Mouse (Mus musculus) forebrain, embryonic 15.5 days (tissue): ENCODE results near the gene Traf3ip3. TPM values are rescaled to one million over a fixed set of nuclear protein-coding genes. Genes with fewer than 3 reads are reported as not detected.
A peak's percentile ranks its signal among the peaks of the same experiment; 100 is the strongest.

ENCODE experiments used
- ATAC-seq: fragments of 200-750 bp; cut with Nextera tagmentation; replicated peaks from 2 replicates; pipeline ENCODE4 v1.8.0; 2017; ENCODE audit warnings: mild to moderate bottlenecking, moderate TSS enrichment, moderate library complexity
- H3K27ac ChIP-seq: fragments of 300-500 bp; sonication (generic); replicated peaks from 2 replicates; pipeline ENCODE4 v1.5.1; 2015; ENCODE audit warnings: mild to moderate bottlenecking, inconsistent platforms
- H3K27me3 ChIP-seq: fragments of 300-500 bp; sonication (generic); 2 replicates; pipeline ENCODE4 v1.6.1; 2015; ENCODE audit warnings: inconsistent platforms
- H3K36me3 ChIP-seq: fragments of 300-500 bp; sonication (generic); 2 replicates; pipeline ENCODE4 v1.6.1; 2015; ENCODE audit warnings: mild to moderate bottlenecking, inconsistent platforms
- H3K4me1 ChIP-seq: fragments of 300-500 bp; sonication (generic); 2 replicates; pipeline ENCODE4 v1.6.1; 2015; ENCODE audit warnings: inconsistent platforms
- H3K4me2 ChIP-seq: fragments of 300-500 bp; sonication (generic); replicated peaks from 2 replicates; pipeline ENCODE4 v1.6.1; 2015; ENCODE audit warnings: mild to moderate bottlenecking, inconsistent platforms
- H3K4me3 ChIP-seq: fragments of 300-500 bp; sonication (generic); 2 replicates; pipeline ENCODE4 v1.5.1; 2015; ENCODE audit warnings: mild to moderate bottlenecking, inconsistent platforms
- H3K9ac ChIP-seq: fragments of 300-500 bp; sonication (generic); replicated peaks from 2 replicates; pipeline ENCODE4 v1.6.1; 2015; ENCODE audit warnings: mild to moderate bottlenecking, inconsistent platforms
- H3K9me3 ChIP-seq: fragments of 300-500 bp; sonication (generic); 2 replicates; pipeline ENCODE4 v1.6.1; 2016; ENCODE audit warnings: inconsistent platforms
- WGBS: fragments of 180-500 bp; shearing (Covaris S2); methylation state at CpG from one replicate; pipeline ENCODE4 v1.1.7; 2015; ENCODE audit warnings: mixed read lengths; 5-methylcytosine and 5-hydroxymethylcytosine counted together
- polyA plus RNA-seq: library from polyadenylated mRNA; unstranded; fragments of >200 nt; fragmentation: Nextera tagmentation; extraction: Ambion mirVana; gene quantifications from 2 replicates; pipeline ENCODE4 v1.2.1, GENCODE M21; 2015

Gene Traf3ip3
- polyA plus RNA-seq, 1 experiment from 2014 or later = 1.3 TPM

DNA sequence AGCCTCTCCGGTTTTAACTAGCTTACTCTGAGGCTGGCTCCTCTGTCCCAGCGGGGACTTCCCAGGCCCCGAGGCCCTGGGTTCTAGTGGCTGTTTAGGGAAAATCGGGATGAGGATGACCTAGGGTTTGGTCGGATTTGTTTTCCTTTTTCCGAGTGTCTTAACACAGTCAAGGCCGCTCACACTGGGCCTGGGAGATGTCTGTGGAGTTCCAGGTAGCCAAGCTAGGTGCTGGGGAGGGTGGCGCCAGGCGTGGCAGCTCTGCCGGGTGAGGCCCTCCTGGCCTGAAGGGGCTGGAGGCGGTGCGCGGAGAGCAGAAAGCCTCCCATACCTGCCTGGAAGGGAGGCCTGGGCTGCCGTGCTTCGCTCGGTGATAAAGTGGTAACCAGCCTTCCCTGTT lies 47.9 kb downstream of the Traf3ip3 start:
- no peak overlapping the region for H3K4me2 ChIP-seq
- H3K9me3 ChIP-seq = no peaks in the 10 kb centered on the region
- 25% methylated on average over 16 of the region's 16 CpGs for WGBS
- no peak for ATAC-seq
- H3K9ac ChIP-seq = no peak overlapping the region
- H3K27ac ChIP-seq = no peak overlapping the region
- H3K4me3 ChIP-seq = no peak overlapping the region
- H3K27me3 ChIP-seq = peaks cover 27% of the 10 kb centered on the region
- no peaks in the 10 kb centered on the region for H3K36me3 ChIP-seq
- H3K4me1 ChIP-seq = peaks cover 13% of the 10 kb centered on the region; the same call in 1 of the 2 replicates

DNA sequence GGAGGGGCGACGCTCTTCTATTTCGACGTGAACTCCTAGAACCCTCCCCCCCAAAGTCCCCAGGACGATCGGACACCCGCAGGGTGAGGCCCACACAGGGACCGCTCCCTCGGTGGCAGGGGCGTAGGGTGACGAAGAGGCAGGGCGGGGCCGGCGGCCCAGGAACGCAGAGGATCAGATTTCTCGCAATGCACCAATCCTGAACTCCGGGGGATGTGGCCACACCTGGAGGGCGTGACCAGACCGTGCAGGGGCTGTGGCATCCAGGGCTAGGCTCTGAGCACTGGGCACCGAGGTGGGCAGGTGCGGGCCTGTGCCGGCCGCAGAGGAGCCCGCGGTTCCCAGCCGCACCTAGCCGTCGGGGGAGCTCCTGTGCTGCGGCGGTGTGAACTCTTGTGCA lies 48.6 kb downstream of the Traf3ip3 start, which contains the start of gene Irf6:
Gene Irf6 (plus strand): TSS at position 240 of the 400 bp plus-strand sequence.
- 0 out of 2 replicates have a peak within 1 kb of the TSS, but pooled peaks have one; percentile 7 for H3K4me3 ChIP-seq
- H3K27ac ChIP-seq = no peak within 1 kb of the TSS
- H3K36me3 ChIP-seq = no peaks in the 10 kb centered on the region
- under 1% methylated on average over 30 of the region's 30 CpGs for WGBS
- H3K4me1 ChIP-seq = peaks cover 13% of the 10 kb centered on the region; the same call in 1 of the 2 replicates
- peak; percentile 53; the same call in 1 of the 2 replicates for ATAC-seq
- no peaks in the 10 kb centered on the region for H3K9me3 ChIP-seq
- peak within 1 kb of the TSS; percentile 29 for H3K4me2 ChIP-seq
- no peak within 1 kb of the TSS for H3K9ac ChIP-seq
- peaks cover 27% of the 10 kb centered on the region for H3K27me3 ChIP-seq

DNA sequence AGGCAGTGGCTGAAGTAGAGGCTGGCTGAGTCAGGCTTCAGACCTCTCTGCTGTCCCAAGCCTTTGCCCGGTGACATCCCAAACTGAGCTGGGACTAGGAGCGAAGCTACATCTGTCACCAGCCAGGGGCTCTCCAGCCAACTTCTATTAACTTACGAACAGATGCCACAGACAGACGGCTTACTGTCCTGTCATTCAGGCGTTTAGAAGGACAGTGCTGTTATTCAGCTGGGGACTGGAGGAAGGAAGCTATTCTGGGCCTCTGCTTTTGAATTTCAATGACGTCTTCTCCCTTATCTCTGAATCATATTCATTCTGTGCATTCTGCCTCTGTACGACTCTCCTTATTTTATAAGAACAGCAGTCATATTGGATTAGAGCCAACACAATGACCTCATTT lies 50.4 kb downstream of the Traf3ip3 start:
- Histone ChIP-seq H3K4me3 (no peak overlapping the region), H3K36me3 (no peaks in the 10 kb centered on the region), H3K27me3 (peaks cover 27% of the 10 kb centered on the region), H3K27ac (no peak overlapping the region), H3K9me3 (no peaks in the 10 kb centered on the region), H3K9ac (no peak overlapping the region), H3K4me1 (peaks cover 13% of the 10 kb centered on the region; the same call in 1 of the 2 replicates), H3K4me2 (no peak overlapping the region)
- WGBS = 38% methylated on average over 7 of the region's 7 CpGs
- no peak for ATAC-seq

DNA sequence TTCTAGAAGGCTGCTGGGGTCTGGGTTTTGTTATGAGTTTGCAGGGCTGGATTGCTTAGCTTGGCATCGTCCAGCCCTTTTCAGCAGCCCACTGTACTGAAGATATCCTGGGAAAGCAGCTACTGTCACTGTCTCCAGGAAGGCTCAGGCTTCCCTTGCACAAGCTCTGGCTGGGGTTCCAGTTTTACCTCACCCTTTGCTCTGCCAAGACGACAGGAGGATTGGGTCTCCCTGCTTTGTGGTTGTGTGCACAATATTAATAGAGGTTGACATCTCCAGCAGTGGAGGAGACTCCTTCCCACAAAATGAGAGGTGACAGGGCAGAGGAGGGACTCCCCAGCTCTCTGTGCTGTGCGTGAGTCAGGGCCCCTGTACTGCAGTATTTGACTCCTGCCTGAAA lies 52.3 kb downstream of the Traf3ip3 start:
- Histone ChIP-seq H3K36me3 (no peaks in the 10 kb centered on the region), H3K9ac (no peak overlapping the region), H3K27ac (no peak overlapping the region), H3K4me1 (peaks cover 13% of the 10 kb centered on the region; the same call in 1 of the 2 replicates), H3K4me2 (no peak overlapping the region), H3K9me3 (no peaks in the 10 kb centered on the region), H3K27me3 (peaks cover 20% of the 10 kb centered on the region), H3K4me3 (no peak overlapping the region)
- WGBS = 72% methylated on average over 3 of the region's 3 CpGs
- no peak for ATAC-seq

DNA sequence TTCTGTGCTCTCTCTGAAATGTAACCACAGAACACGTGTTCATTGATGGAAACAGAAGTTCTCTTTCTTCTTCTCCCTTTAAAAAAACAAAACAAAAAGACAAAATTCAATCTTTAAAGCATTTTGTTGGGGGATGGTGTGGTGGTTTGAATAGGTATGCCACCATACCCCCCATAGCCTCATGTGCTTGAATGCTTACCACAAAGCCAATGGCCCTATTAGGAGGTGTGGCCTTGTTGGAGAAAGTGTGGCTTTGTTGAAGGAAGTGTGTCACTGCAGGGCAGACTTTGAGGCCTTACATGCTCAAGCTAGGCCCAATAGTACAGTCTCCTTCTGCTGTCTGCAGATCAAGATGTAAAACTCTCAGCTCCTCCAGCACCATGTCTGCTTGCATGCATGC lies 55.1 kb downstream of the Traf3ip3 start:
- 75% methylated on average over 1 of the region's 1 CpGs for WGBS
- Histone ChIP-seq H3K27me3 (no peaks in the 10 kb centered on the region), H3K36me3 (no peaks in the 10 kb centered on the region), H3K4me3 (no peak overlapping the region), H3K9ac (no peak overlapping the region), H3K9me3 (no peaks in the 10 kb centered on the region), H3K27ac (no peak overlapping the region), H3K4me2 (no peak overlapping the region), H3K4me1 (peaks cover 5% of the 10 kb centered on the region; the same call in 1 of the 2 replicates)
- no peak for ATAC-seq

DNA sequence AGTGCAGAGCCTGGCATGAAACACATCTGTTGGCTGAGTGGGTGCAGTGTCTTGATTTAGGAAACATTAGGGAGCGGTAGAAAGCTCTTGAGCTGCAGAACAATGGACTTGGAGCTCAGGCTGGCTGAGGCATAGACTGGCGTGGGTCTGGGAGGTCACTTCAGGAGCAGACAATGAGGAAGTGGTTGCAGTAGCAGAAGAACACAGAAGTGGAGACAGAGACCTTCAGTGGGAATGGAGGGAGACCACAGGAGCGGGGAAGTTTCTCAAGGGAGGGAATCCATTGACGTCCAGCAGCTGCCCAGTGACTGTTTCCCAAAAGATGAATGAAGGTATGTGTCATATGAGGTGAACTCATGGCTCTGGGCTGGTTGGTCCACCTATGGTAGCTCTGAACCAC lies 56.4 kb downstream of the Traf3ip3 start:
- 78% methylated on average over 4 of the region's 4 CpGs for WGBS
- Histone ChIP-seq H3K4me2 (no peak overlapping the region), H3K9ac (no peak overlapping the region), H3K9me3 (no peaks in the 10 kb centered on the region), H3K4me3 (no peak overlapping the region), H3K27ac (no peak overlapping the region), H3K36me3 (no peaks in the 10 kb centered on the region), H3K4me1 (no peaks in the 10 kb centered on the region), H3K27me3 (no peaks in the 10 kb centered on the region)
- no peak for ATAC-seq

DNA sequence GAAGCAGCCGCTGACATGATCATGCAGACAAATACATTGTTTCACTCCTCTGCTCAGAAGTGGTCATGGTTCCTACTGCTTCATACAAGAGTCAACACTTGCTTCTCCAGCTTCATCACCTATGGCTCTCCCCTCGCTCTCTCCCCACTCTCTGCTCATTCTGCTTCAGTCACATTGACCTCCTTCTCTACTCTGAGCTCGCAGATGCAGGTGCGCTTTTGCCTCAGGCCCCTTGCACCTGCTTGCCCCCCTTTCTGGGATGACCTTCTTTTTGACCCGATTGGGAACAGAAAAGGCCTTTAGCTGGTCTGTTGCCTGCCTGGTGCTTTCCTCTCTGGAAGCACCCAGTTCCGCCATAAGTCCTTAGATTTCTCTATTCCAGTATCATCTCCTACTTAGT lies 57.0 kb downstream of the Traf3ip3 start:
- H3K27ac ChIP-seq = no peak overlapping the region
- no peak overlapping the region for H3K4me3 ChIP-seq
- H3K9ac ChIP-seq = no peak overlapping the region
- H3K9me3 ChIP-seq = no peaks in the 10 kb centered on the region
- H3K4me1 ChIP-seq = no peaks in the 10 kb centered on the region
- H3K27me3 ChIP-seq = no peaks in the 10 kb centered on the region
- no peaks in the 10 kb centered on the region for H3K36me3 ChIP-seq
- H3K4me2 ChIP-seq = no peak overlapping the region
- no peak for ATAC-seq
- WGBS = 93% methylated on average over 6 of the region's 6 CpGs

DNA sequence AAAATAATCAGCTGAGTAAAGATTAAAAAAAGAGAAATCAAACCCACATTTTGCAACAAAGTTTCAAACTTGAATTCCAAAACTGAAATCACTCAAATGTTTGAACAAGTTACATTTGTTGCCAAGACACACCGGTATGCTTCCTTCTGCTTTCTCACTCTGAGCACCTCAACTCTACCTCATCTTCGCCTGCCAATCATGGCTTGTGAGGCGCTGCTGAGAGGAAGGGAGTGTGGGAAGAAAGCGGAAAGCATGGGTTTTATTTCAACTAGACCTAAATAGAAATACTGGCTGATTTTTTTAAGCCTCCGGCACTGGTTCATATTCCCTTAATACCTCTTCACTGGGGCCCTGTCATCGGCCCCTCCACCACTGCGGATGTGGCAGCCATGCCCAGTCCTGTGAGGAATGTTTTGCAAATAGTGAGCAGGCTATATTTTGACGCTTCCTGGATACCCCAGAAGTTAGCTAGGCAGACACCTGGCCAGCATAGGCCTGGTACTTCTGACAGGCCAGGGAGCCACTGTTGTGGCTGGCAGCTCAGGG lies 58.9 kb downstream of the Traf3ip3 start:
- WGBS = 86% methylated on average over 8 of the region's 8 CpGs
- Histone ChIP-seq H3K4me3 (no peak overlapping the region), H3K27ac (no peak overlapping the region), H3K27me3 (no peaks in the 10 kb centered on the region), H3K9me3 (no peaks in the 10 kb centered on the region), H3K4me1 (no peaks in the 10 kb centered on the region), H3K4me2 (no peak overlapping the region), H3K36me3 (no peaks in the 10 kb centered on the region), H3K9ac (no peak overlapping the region)
- no peak for ATAC-seq

DNA sequence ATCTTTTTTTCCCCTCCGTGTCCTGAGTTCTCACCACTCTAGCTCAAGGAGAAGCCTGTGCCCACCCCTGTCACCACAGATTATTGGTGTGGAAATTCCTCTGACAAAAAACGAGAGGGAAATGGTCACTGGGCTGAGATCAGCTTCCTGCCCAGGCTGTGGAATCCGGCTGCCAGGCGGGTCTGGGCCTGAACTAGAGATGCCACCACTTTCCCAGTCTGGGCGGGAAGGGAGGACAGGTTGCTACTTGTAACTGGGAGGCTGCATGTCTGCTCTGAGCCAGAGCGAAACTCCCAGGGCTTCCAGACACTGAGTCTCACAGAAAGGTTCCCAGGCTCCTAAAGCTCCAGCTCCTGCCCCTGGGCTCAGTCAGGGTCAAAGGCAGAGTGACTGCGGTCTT lies 60.4 kb downstream of the Traf3ip3 start:
- Histone ChIP-seq H3K27me3 (no peaks in the 10 kb centered on the region), H3K4me1 (no peaks in the 10 kb centered on the region), H3K4me2 (no peak overlapping the region), H3K36me3 (no peaks in the 10 kb centered on the region), H3K9ac (no peak overlapping the region), H3K9me3 (no peaks in the 10 kb centered on the region), H3K4me3 (no peak overlapping the region), H3K27ac (no peak overlapping the region)
- ATAC-seq = no peak
- 88% methylated on average over 7 of the region's 7 CpGs for WGBS

DNA sequence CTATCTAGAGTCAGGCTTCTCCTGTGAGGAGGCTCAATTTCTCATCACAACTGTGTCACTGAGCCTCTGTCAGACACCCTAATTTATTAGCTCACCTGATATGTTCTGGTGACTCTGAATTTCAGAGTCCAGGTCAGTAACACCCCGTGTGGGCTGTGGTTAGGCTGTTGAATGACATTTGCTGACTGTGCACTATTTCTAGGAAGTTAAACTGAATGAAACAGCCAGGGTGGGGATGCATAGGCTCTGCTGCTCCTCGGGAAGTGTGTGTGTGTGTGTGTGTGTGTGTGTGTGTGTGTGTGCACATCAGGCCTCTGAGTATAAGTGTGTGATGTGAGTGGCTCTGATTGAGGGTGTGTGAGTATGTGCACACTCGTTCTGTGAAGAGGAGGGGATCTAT lies 62.8 kb downstream of the Traf3ip3 start:
- H3K4me2 ChIP-seq = no peak overlapping the region
- H3K27ac ChIP-seq = no peak overlapping the region
- no peak overlapping the region for H3K4me3 ChIP-seq
- no peaks in the 10 kb centered on the region for H3K36me3 ChIP-seq
- no peak for ATAC-seq
- no peak overlapping the region for H3K9ac ChIP-seq
- no peaks in the 10 kb centered on the region for H3K4me1 ChIP-seq
- H3K27me3 ChIP-seq = no peaks in the 10 kb centered on the region
- H3K9me3 ChIP-seq = no peaks in the 10 kb centered on the region
- WGBS = 57% methylated on average over 3 of the region's 3 CpGs

DNA sequence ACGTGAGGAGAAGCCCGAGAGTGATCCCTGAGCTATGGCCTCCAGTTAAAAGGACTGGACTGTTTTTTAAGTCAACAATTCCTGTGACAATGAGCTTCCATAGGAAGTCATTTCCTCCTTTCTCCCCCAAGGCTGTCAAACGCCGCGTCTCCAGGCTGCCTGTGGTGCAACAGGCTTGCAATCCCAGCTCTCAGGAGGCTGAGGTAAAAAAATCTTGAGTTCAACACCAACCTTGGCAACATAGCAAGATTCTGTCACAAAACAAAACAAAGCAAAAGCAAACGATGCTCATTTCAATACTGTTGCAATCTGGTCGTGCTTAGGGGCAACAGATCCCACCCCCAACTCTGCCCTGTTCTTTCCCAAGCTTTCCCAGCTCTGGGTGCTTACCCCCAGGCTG lies 63.4 kb downstream of the Traf3ip3 start:
- no peaks in the 10 kb centered on the region for H3K27me3 ChIP-seq
- 48% methylated on average over 7 of the region's 7 CpGs for WGBS
- no peaks in the 10 kb centered on the region for H3K4me1 ChIP-seq
- no peak overlapping the region for H3K9ac ChIP-seq
- no peak overlapping the region for H3K4me2 ChIP-seq
- H3K27ac ChIP-seq = no peak overlapping the region
- H3K9me3 ChIP-seq = no peaks in the 10 kb centered on the region
- no peak overlapping the region for H3K4me3 ChIP-seq
- no peaks in the 10 kb centered on the region for H3K36me3 ChIP-seq
- no peak for ATAC-seq

DNA sequence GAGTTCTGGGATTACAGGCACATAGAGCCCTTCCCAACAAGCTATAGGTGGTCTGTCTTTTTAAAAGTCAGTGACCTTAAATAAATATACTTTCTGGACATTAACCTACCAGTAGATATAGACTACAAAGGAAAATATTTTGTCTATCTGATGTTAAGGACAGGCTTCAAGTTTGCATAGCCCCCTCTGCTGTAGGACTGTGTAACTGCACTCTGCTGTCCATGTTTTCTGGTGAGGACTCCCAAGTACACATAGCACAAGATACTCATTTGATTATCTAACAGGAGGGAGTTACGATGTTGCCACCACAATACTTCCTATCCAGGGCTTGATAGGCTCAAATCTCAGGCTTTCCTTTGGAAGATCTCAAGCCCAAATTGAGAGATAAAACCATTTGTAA lies 67.8 kb downstream of the Traf3ip3 start:
- H3K4me1 ChIP-seq = peaks cover 10% of the 10 kb centered on the region

DNA sequence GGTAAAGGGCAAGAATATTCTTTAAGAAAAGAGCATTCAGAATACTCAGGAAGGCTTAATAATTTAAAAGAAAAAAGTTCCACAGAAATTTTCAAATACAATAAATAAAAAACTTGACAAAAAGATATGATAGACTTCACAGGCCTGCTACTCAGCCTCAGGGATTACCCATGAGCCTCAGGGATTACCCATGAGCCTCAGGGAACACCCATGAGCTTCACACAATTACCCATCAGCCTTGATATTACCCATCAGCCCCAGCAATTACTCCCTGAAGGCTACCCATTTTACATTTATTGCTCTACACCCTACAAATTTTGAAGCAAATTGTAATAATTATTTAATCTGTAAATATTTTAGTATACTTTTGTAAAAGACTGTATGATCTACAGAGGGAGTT lies 69.1 kb downstream of the Traf3ip3 start:
- no peak for ATAC-seq
- Histone ChIP-seq H3K27ac (no peak overlapping the region), H3K4me1 (peaks cover 17% of the 10 kb centered on the region)

More for the DNA sequence above, 67.8 kb downstream of the Traf3ip3 start:
- H3K27ac ChIP-seq = no peak overlapping the region
- H3K36me3 ChIP-seq = no peaks in the 10 kb centered on the region
- no peak overlapping the region for H3K4me3 ChIP-seq
- no peak for ATAC-seq
- WGBS = 80% methylated on average over 1 of the region's 1 CpGs
- H3K4me2 ChIP-seq = no peak overlapping the region
- no peak overlapping the region for H3K9ac ChIP-seq
- H3K9me3 ChIP-seq = no peaks in the 10 kb centered on the region
- no peaks in the 10 kb centered on the region for H3K27me3 ChIP-seq

More for the DNA sequence above, 69.1 kb downstream of the Traf3ip3 start:
- Histone ChIP-seq H3K9ac (no peak overlapping the region), H3K9me3 (no peaks in the 10 kb centered on the region), H3K4me2 (no peak overlapping the region), H3K27me3 (no peaks in the 10 kb centered on the region), H3K36me3 (peaks cover 8% of the 10 kb centered on the region; the same call in 1 of the 2 replicates), H3K4me3 (no peak overlapping the region)
